Mouse (Mus musculus) megakaryocyte-erythroid progenitor cell, adult 5-6 weeks (primary cell): ENCODE results near the gene Terb1. TPM values are rescaled to one million over a fixed set of nuclear protein-coding genes. Genes with fewer than 3 reads are reported as not detected.

ENCODE experiments used
- ATAC-seq: replicated peaks from 2 replicates; pipeline ENCODE4 v1.8.0; 2016; ENCODE audit warnings: mild to moderate bottlenecking, inconsistent platforms; ENCODE audit not compliant: severe bottlenecking, poor library complexity, low FRiP score, low TSS enrichment
- total RNA-seq, 2 experiments: library from RNA; stranded (forward) in 1 of 2; stranded (reverse) in 1 of 2; fragments of 200-1000, 215-1000 nt in 1 of 2; fragments of >200 nt in 1 of 2; fragmentation: Nextera tagmentation in 1 of 2; gene quantifications; 2 replicates each; pipeline ENCODE4 v1.2.3; 2014 to 2017

Terb1 gene
- total RNA-seq, 2 experiments from 2014 or later: not detected

- no peak for ATAC-seq
Observed at GRCm38 (mm10) chr8:104472465-104472864, 37.2 kb downstream of the Terb1 start.

- ATAC-seq: no peak
Observed at GRCm38 (mm10) chr8:104467463-104467862, 42.2 kb downstream of the Terb1 start.

GRCm38 (mm10) chr8:104452177-104452576 is 57.5 kb downstream of the Terb1 start:
- ATAC-seq: no peak

GRCm38 (mm10) chr8:104448796-104449195 is 60.9 kb downstream of the Terb1 start:
- ATAC-seq: no peak

GRCm38 (mm10) chr8:104446016-104446415 is 63.7 kb downstream of the Terb1 start:
- ATAC-seq: no peak

- ATAC-seq: no peak
Observed at GRCm38 (mm10) chr8:104445248-104445647, 64.5 kb downstream of the Terb1 start.

GRCm38 (mm10) chr8:104443125-104443679 is 66.5 kb downstream of the Terb1 start:
- ATAC-seq: no peak

GRCm38 (mm10) chr8:104442299-104443124 is 67.2 kb downstream of the Terb1 start, which contains the start of gene Dync1li2:
Gene Dync1li2 (minus strand): TSS chr8:104443047.
- ATAC-seq: peak; percentile 84

- peak; percentile 17; the same call in 1 of the 2 replicates for ATAC-seq
Observed at GRCm38 (mm10) chr8:104441613-104442012, 68.1 kb downstream of the Terb1 start.

- no peak for ATAC-seq
Observed at GRCm38 (mm10) chr8:104439461-104439860, 70.2 kb downstream of the Terb1 start.

GRCm38 (mm10) chr8:104437494-104438135 is 72.1 kb downstream of the Terb1 start:
- ATAC-seq: no peak

- ATAC-seq: no peak
Observed at GRCm38 (mm10) chr8:104436591-104436990, 73.1 kb downstream of the Terb1 start.

GRCm38 (mm10) chr8:104436038-104436437 is 73.7 kb downstream of the Terb1 start:
- peak; percentile 96 for ATAC-seq

GRCm38 (mm10) chr8:104434826-104435354 is 74.8 kb downstream of the Terb1 start:
- ATAC-seq: no peak

- peak; percentile 52 for ATAC-seq
Observed at GRCm38 (mm10) chr8:104434275-104434674, 75.4 kb downstream of the Terb1 start.

- no peak for ATAC-seq
Observed at GRCm38 (mm10) chr8:104433191-104433842, 76.4 kb downstream of the Terb1 start.

- ATAC-seq: no peak
Observed at GRCm38 (mm10) chr8:104432656-104433055, 77.1 kb downstream of the Terb1 start.

GRCm38 (mm10) chr8:104430230-104430629 is 79.5 kb downstream of the Terb1 start:
- ATAC-seq: no peak

GRCm38 (mm10) chr8:104427703-104428102 is 82.0 kb downstream of the Terb1 start:
- ATAC-seq: no peak

GRCm38 (mm10) chr8:104422313-104422712 is 87.4 kb downstream of the Terb1 start:
- ATAC-seq: no peak
